Mouse (Mus musculus): ENCODE results near the gene Olfr898.

The Olfr898 gene

DNA sequence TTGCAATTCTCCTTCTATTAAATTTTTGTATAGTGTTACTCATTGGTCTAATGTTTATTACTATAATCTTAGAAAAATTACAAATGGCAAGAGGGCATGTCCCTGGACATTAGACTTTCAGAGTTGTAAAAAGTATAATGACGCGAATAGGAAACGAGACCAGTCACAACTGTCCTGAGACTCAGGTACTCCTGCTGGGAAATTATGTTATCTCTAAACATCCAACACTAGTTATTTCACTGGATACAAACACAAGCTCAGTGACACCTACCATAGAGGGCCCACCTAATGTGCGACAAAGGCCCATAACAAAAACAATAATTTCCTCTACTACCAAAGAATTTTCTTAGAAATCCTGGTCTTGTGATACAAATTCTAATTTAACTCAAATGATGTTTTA lies at the start of gene Olfr898:
Gene Olfr898 (plus strand): TSS at position 301 of the 400 bp plus-strand sequence.
- in situ Hi-C loops (cut with MboI, MseI), result no loop called here

DNA sequence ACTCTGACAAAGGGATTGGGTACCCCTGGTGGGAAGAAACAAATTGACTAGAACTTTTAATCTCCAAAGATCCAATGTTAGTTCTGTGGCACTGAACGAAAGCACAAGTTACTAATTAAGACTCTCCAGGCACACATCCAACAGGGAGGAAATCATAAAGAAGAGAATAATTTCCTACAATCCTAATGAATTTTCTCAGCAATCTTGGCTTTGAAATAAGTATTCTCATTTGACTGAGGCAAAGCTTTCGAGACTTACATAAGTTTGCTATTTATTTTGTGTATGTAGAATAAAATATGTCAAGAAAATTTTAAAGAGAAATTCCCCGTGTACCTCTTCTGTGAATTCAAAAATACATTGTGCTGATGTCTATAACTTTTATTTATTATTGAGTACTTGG lies 19.5 kb upstream of the Olfr898 start, which contains the start of gene Olfr25:
Gene Olfr25 (plus strand): TSS at position 301 of the 400 bp plus-strand sequence.
- in situ Hi-C loops (cut with MboI, MseI), result no loop called here

DNA sequence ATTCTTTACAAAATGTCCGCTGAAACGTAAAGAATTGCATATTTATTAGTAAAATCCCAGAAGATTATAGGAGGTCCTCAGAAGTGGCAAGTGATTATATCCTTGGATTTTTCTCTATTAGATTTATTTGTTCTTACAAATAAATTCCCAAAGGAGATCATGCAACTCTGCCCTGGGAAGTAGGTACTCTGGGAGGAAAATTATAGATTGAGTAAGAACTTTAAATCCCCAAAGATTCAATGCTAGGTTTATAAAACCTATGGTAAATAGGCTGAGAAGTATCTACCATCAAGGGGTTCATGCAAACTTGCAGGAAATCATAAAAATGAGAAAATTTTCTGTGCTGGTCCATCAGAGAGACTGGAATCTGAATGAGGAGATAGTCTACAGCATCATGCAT lies 18.4 kb downstream of the Olfr898 start, which contains the start of gene Olfr250:
Gene Olfr250 (plus strand): TSS at position 301 of the 400 bp plus-strand sequence.
- in situ Hi-C loops (cut with MboI, MseI), result loop anchor here in 1 of 2 experiments (10.0 kb wide), 1 partner anchor 1938 kb away; no protein-coding TSS in a partner anchor

DNA sequence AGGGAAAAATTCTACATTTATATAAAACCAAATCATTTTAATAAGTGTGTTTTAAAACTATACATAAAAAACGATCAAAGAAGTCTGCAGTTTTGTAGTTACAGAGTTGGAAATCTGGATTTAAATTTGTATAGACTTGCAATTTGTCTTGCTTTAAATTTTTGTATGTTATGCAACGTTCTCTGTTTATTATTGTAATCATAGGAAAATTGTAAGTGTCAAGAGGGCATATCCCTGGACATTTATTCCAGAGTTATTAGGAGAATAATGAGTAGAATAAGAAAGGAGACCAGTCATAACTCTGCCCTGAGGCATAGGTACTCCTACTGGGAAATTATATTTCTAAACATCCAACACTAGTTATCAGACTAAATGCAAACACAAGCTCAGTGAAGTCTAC lies 28.6 kb downstream of the Olfr898 start, which contains the start of gene Olfr251:
Gene Olfr251 (plus strand): TSS at position 301 of the 400 bp plus-strand sequence.
- in situ Hi-C loops (cut with MboI, MseI), result no loop called here

DNA sequence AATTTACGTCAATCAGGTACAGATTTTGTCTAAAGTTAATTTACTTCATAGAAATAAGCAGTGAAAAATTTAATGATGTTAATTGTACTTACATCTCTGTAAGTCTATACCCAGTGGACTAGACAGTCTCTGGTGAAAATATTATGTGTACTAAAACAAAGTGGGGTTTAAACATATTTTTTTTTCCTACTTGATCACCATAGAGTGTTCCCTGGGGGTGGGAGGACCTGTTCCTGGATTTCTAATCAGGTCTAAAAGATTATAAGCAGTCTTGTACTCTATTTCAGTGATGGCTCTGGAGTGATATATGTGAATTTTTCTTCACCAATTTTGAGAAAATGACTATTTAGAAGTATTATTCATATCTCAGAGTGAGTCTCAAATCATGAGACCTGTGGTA lies 53.2 kb downstream of the Olfr898 start, which contains the start of gene Olfr147:
Gene Olfr147 (plus strand): TSS at position 301 of the 400 bp plus-strand sequence.
- in situ Hi-C loops (cut with MboI, MseI), result no loop called here

Measured in T-helper 17 cell (primary cell).